Mouse (Mus musculus) limb, embryonic 10.5 days (tissue): ENCODE results near the gene Hecw2. TPM values are rescaled to one million over a fixed set of nuclear protein-coding genes. Genes with fewer than 3 reads are reported as not detected.

Source experiments
- DNase-seq: peaks from one replicate; pipeline ENCODE4 v3.0.0-alpha.2; 2017; ENCODE audit warnings: low spot score
- H3K27ac ChIP-seq: fragments of 300-500 bp; sonication (generic); 2 replicates; pipeline ENCODE4 v1.5.1; 2016; ENCODE audit warnings: mild to moderate bottlenecking
- H3K27me3 ChIP-seq: fragments of 300-500 bp; sonication (generic); 2 replicates; pipeline ENCODE4 v1.6.1; 2016; ENCODE audit warnings: low read depth, mild to moderate bottlenecking; ENCODE audit not compliant: poor library complexity, severe bottlenecking
- H3K36me3 ChIP-seq: fragments of 300-500 bp; sonication (generic); 2 replicates; pipeline ENCODE4 v1.6.1; 2016; ENCODE audit warnings: mild to moderate bottlenecking, moderate library complexity
- H3K4me1 ChIP-seq: fragments of 300-500 bp; sonication (generic); 2 replicates; pipeline ENCODE4 v1.6.1; 2016
- H3K4me3 ChIP-seq: fragments of 300-500 bp; sonication (generic); 2 replicates; pipeline ENCODE4 v1.5.1; 2016; ENCODE audit warnings: mild to moderate bottlenecking, moderate library complexity
- H3K9me3 ChIP-seq: fragments of 300-500 bp; sonication (generic); replicated peaks from 2 replicates; pipeline ENCODE4 v1.6.1; 2016; ENCODE audit warnings: mild to moderate bottlenecking
- WGBS: fragments of 180-500 bp; shearing (Covaris S2); methylation state at CpG from one replicate; pipeline ENCODE4 v1.1.7; 2016; 5-methylcytosine and 5-hydroxymethylcytosine counted together
- polyA plus RNA-seq: library from polyadenylated mRNA; unstranded; fragments of >200 nt; fragmentation: Nextera tagmentation; extraction: Ambion mirVana; gene quantifications from 2 replicates; pipeline ENCODE4 v1.2.1, GENCODE M21; 2016

Hecw2 gene
- polyA plus RNA-seq, 1 experiment from 2014 or later, result 2.5 TPM

- Histone ChIP-seq H3K4me1 (peaks cover 11% of the 10 kb centered on the region), H3K36me3 (no peaks in the 10 kb centered on the region), H3K27ac (no peak overlapping the region), H3K4me3 (no peak overlapping the region), H3K9me3 (no peaks in the 10 kb centered on the region), H3K27me3 (no peaks in the 10 kb centered on the region)
- DNase-seq, result no peak
- 83% methylated on average over 8 of the region's 8 CpGs for WGBS
These were observed 252.5 kb downstream of the Hecw2 start for GRCm38 (mm10) chr1:53942468-53942867.

- 75% methylated on average over 3 of the region's 3 CpGs for WGBS
- DNase-seq, result no peak
These were observed 253.4 kb downstream of the Hecw2 start for GRCm38 (mm10) chr1:53941528-53941927.

GRCm38 (mm10) chr1:53940268-53941017 is 254.5 kb downstream of the Hecw2 start:
- peak overlapping the region; percentile 10; the same call in 1 of the 2 replicates for H3K4me3 ChIP-seq
- H3K27me3 ChIP-seq, result no peaks in the 10 kb centered on the region
- H3K27ac ChIP-seq, result no peak overlapping the region
- no peak for DNase-seq
- no peaks in the 10 kb centered on the region for H3K36me3 ChIP-seq
- peaks cover 11% of the 10 kb centered on the region for H3K4me1 ChIP-seq
- 14% methylated on average over 13 of the region's 13 CpGs for WGBS
- H3K9me3 ChIP-seq, result no peaks in the 10 kb centered on the region

More at GRCm38 (mm10) chr1:53941528-53941927, 253.4 kb downstream of the Hecw2 start:
- Histone ChIP-seq H3K9me3 (no peaks in the 10 kb centered on the region), H3K4me3 (no peak overlapping the region), H3K4me1 (peaks cover 11% of the 10 kb centered on the region), H3K27ac (no peak overlapping the region), H3K27me3 (no peaks in the 10 kb centered on the region), H3K36me3 (no peaks in the 10 kb centered on the region)

GRCm38 (mm10) chr1:53939291-53939690 is 255.7 kb downstream of the Hecw2 start:
- Histone ChIP-seq H3K27me3 (no peaks in the 10 kb centered on the region), H3K27ac (no peak overlapping the region), H3K9me3 (no peaks in the 10 kb centered on the region), H3K4me1 (peaks cover 11% of the 10 kb centered on the region), H3K4me3 (no peak overlapping the region), H3K36me3 (no peaks in the 10 kb centered on the region)
- WGBS, result 76% methylated on average over 4 of the region's 4 CpGs
- DNase-seq, result no peak

- no peak overlapping the region for H3K27ac ChIP-seq
- H3K36me3 ChIP-seq, result no peaks in the 10 kb centered on the region
- no peak overlapping the region for H3K4me3 ChIP-seq
- 0 out of 2 replicates have a peak, but pooled peaks cover 4% of the 10 kb centered on the region for H3K4me1 ChIP-seq
- DNase-seq, result no peak
- WGBS, result 49% methylated on average over 2 of the region's 2 CpGs
- H3K9me3 ChIP-seq, result no peaks in the 10 kb centered on the region
- H3K27me3 ChIP-seq, result no peaks in the 10 kb centered on the region
These were observed 261.7 kb downstream of the Hecw2 start for GRCm38 (mm10) chr1:53933308-53933707.

- Histone ChIP-seq H3K36me3 (no peaks in the 10 kb centered on the region), H3K27ac (no peak overlapping the region), H3K4me1 (0 out of 2 replicates have a peak, but pooled peaks cover 4% of the 10 kb centered on the region), H3K9me3 (no peaks in the 10 kb centered on the region), H3K27me3 (no peaks in the 10 kb centered on the region), H3K4me3 (no peak overlapping the region)
- 73% methylated on average over 3 of the region's 3 CpGs for WGBS
- no peak for DNase-seq
These were observed 263.7 kb downstream of the Hecw2 start for GRCm38 (mm10) chr1:53931314-53931713.

GRCm38 (mm10) chr1:53927605-53928004 is 267.4 kb downstream of the Hecw2 start:
- H3K4me3 ChIP-seq, result no peak overlapping the region
- 23% methylated on average over 4 of the region's 4 CpGs for WGBS
- H3K27me3 ChIP-seq, result peaks cover 11% of the 10 kb centered on the region
- DNase-seq, result no peak
- no peaks in the 10 kb centered on the region for H3K36me3 ChIP-seq
- 0 out of 2 replicates have a peak, but pooled peaks cover 9% of the 10 kb centered on the region for H3K4me1 ChIP-seq
- H3K27ac ChIP-seq, result no peak overlapping the region
- no peaks in the 10 kb centered on the region for H3K9me3 ChIP-seq

GRCm38 (mm10) chr1:53925149-53925901 is 269.6 kb downstream of the Hecw2 start:
- Histone ChIP-seq H3K4me1 (0 out of 2 replicates have a peak, but pooled peaks cover 9% of the 10 kb centered on the region), H3K27ac (no peak overlapping the region), H3K4me3 (no peak overlapping the region), H3K36me3 (no peaks in the 10 kb centered on the region), H3K9me3 (no peaks in the 10 kb centered on the region), H3K27me3 (peaks cover 11% of the 10 kb centered on the region)
- WGBS, result 42% methylated on average over 18 of the region's 18 CpGs
- DNase-seq, result no peak

GRCm38 (mm10) chr1:53911848-53912247 is 283.1 kb downstream of the Hecw2 start:
- DNase-seq, result no peak
- 95% methylated on average over 3 of the region's 3 CpGs for WGBS
- no peaks in the 10 kb centered on the region for H3K9me3 ChIP-seq
- H3K4me3 ChIP-seq, result no peak overlapping the region
- H3K27ac ChIP-seq, result no peak overlapping the region
- no peaks in the 10 kb centered on the region for H3K27me3 ChIP-seq
- no peaks in the 10 kb centered on the region for H3K36me3 ChIP-seq
- no peaks in the 10 kb centered on the region; the same call in 1 of the 2 replicates for H3K4me1 ChIP-seq

- Histone ChIP-seq H3K4me1 (no peaks in the 10 kb centered on the region; the same call in 1 of the 2 replicates), H3K9me3 (no peaks in the 10 kb centered on the region), H3K27me3 (no peaks in the 10 kb centered on the region), H3K36me3 (no peaks in the 10 kb centered on the region), H3K4me3 (no peak overlapping the region), H3K27ac (no peak overlapping the region)
- 80% methylated on average over 1 of the region's 1 CpGs for WGBS
- DNase-seq, result no peak
These were observed 284.7 kb downstream of the Hecw2 start for GRCm38 (mm10) chr1:53910251-53910650.

- H3K4me3 ChIP-seq, result no peak overlapping the region
- DNase-seq, result no peak
- H3K9me3 ChIP-seq, result no peaks in the 10 kb centered on the region
- H3K27ac ChIP-seq, result no peak overlapping the region
- H3K4me1 ChIP-seq, result no peaks in the 10 kb centered on the region; the same call in 1 of the 2 replicates
- WGBS, result 29% methylated on average over 3 of the region's 3 CpGs
- no peaks in the 10 kb centered on the region for H3K27me3 ChIP-seq
- H3K36me3 ChIP-seq, result no peaks in the 10 kb centered on the region
These were observed 285.9 kb downstream of the Hecw2 start for GRCm38 (mm10) chr1:53909118-53909517.

- no peaks in the 10 kb centered on the region for H3K36me3 ChIP-seq
- no peak overlapping the region for H3K27ac ChIP-seq
- no peaks in the 10 kb centered on the region for H3K9me3 ChIP-seq
- no peak overlapping the region for H3K4me3 ChIP-seq
- no peaks in the 10 kb centered on the region; the same call in 1 of the 2 replicates for H3K4me1 ChIP-seq
- no peaks in the 10 kb centered on the region for H3K27me3 ChIP-seq
- DNase-seq, result no peak
- WGBS, result 84% methylated on average over 3 of the region's 3 CpGs
These were observed 288.8 kb downstream of the Hecw2 start for GRCm38 (mm10) chr1:53906175-53906574.

- DNase-seq, result no peak
- Histone ChIP-seq H3K36me3 (no peaks in the 10 kb centered on the region), H3K27ac (no peak overlapping the region), H3K4me1 (no peaks in the 10 kb centered on the region), H3K4me3 (no peak overlapping the region), H3K9me3 (no peaks in the 10 kb centered on the region), H3K27me3 (no peaks in the 10 kb centered on the region)
- 91% methylated on average over 2 of the region's 2 CpGs for WGBS
These were observed 294.6 kb downstream of the Hecw2 start for GRCm38 (mm10) chr1:53900416-53900815.
